Mouse (Mus musculus): ENCODE measurements around the gene Rpl35. TPM values are rescaled to one million over a fixed set of nuclear protein-coding genes. Genes with fewer than 3 reads are reported as not detected.
A peak's percentile ranks its signal among the peaks of the same experiment; 100 is the strongest.
"Not testable (repeated sequence)": the region's sequence is repeated elsewhere in the genome, so short reads cannot be mapped to it uniquely, and the experiment has no call there.

Gene Rpl35
- 194 and 204 TPM in 2 replicates for polyA plus RNA-seq (2012; ENCODE audit: insufficient read depth, insufficient read length, missing spikeins)

DNA sequence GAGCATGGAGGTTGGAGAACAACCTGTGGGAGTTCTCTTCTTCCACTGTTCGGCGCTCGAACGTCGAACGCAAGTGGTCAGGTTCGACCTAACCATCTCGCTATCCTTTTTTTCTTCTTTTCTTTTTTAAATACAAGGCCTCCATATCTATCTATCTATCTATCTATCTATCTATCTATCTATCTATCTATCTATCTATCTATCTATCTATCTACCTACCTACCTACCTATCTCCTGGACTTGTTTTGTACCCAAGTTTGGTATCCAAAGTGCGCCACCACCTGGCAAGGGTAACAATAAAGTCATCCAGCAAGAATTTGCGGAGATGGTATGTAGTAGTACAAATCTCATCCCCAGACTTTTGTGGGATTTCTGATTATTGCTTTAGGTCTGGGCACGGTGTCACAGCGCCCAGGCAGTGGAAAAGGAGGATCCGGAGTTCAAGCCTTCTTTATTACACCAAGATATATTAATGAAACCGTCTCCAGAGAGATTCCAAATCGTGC is at the start of gene Rpl35:
TSS of gene Rpl35 (minus strand) at position 51 of the 506 bp plus-strand sequence.
- TF ChIP-seq POLR2A (IDR thresholded peaks at IDR 0.05; ENCODE audit: borderline replicate concordance, low read depth, low read length) (no peak), CTCF (IDR thresholded peaks at IDR 0.05; ENCODE audit: low read depth, low read length) (no peak)
- Histone ChIP-seq H3K27ac (ENCODE audit: insufficient read depth, low read depth, low read length) (peak within 1 kb of the TSS; percentile 53), H3K4me1 (ENCODE audit: control insufficient read depth, insufficient read depth, low read length) (peaks cover 22% of the 10 kb centered on the region), H3K4me3 (ENCODE audit: insufficient read depth, low read length) (peak within 1 kb of the TSS; percentile 95)

DNA sequence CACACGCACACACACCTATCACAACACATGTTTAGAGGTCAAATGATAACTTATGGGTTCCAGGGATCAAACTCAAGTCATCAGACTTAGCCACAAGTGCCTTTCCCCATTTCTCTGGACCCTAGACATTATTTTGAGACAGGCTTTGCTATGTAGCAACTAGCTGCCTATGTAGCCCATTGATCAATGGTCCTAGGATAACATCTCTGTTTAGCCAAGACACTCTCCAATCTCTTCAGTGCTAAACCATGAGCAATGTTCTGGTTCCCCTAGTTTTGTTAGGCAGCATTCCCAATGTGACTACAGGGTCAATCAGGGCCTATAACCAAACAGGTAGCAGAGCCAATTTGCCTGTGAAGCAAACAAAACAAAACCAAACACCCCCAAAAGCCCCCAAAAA is 43.1 kb upstream of the Rpl35 start:
- Histone ChIP-seq H3K4me3 (ENCODE audit: insufficient read depth, low read length) (no peak overlapping the region), H3K27ac (ENCODE audit: insufficient read depth, low read depth, low read length) (no peak overlapping the region), H3K4me1 (ENCODE audit: control insufficient read depth, insufficient read depth, low read length) (no peaks in the 10 kb centered on the region)
- TF ChIP-seq POLR2A (IDR thresholded peaks at IDR 0.05; ENCODE audit: borderline replicate concordance, low read depth, low read length): no peak
- no peak for TF ChIP-seq CTCF (IDR thresholded peaks at IDR 0.05; ENCODE audit: low read depth, low read length)

DNA sequence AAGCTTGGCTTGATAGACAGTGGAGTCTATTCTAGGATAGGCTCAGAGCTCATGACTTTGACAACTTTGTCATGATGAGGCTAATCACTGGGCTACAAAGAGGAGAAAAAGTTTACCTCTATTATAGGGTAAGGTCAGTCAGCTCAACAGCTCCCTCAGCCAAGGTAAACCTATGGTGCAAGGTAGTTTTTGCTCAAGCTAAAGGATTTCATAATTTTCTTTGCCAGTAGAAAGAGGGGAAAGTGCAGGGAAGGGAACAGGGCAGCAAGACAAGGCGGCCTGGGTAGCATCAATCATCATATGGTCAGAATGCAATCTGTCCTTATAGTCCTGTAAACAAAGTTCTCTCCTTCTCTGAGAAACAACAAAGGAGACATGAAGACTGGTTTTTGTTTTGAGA is 34.8 kb upstream of the Rpl35 start:
- Histone ChIP-seq H3K4me1 (ENCODE audit: control insufficient read depth, insufficient read depth, low read length) (no peaks in the 10 kb centered on the region), H3K27ac (ENCODE audit: insufficient read depth, low read depth, low read length) (no peak overlapping the region), H3K4me3 (ENCODE audit: insufficient read depth, low read length) (no peak overlapping the region)
- TF ChIP-seq CTCF (IDR thresholded peaks at IDR 0.05; ENCODE audit: low read depth, low read length): no peak
- TF ChIP-seq POLR2A (IDR thresholded peaks at IDR 0.05; ENCODE audit: borderline replicate concordance, low read depth, low read length): no peak

DNA sequence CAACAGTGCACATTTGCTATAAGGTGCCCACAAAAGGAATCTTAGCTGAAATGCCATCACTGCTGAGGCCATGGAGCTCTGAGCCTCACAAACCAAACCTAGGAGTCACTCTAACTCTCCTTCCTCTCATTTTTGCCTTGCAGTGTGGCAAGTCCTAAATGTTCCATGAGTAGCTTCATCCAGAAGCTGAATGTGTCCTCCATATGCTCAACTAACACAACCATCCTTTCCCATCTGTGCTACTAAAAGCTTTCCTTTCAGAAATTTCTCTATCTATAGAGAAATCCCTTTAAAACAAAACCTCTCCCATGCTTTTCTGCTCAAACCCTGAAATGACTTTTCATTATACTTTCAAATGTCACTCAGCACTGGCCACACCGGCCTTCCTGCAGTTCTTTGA is 26.2 kb upstream of the Rpl35 start:
- no peak for TF ChIP-seq POLR2A (IDR thresholded peaks at IDR 0.05; ENCODE audit: borderline replicate concordance, low read depth, low read length)
- TF ChIP-seq CTCF (IDR thresholded peaks at IDR 0.05; ENCODE audit: low read depth, low read length): no peak
- Histone ChIP-seq H3K4me1 (ENCODE audit: control insufficient read depth, insufficient read depth, low read length) (no peaks in the 10 kb centered on the region), H3K4me3 (ENCODE audit: insufficient read depth, low read length) (no peak overlapping the region), H3K27ac (ENCODE audit: insufficient read depth, low read depth, low read length) (no peak overlapping the region)

DNA sequence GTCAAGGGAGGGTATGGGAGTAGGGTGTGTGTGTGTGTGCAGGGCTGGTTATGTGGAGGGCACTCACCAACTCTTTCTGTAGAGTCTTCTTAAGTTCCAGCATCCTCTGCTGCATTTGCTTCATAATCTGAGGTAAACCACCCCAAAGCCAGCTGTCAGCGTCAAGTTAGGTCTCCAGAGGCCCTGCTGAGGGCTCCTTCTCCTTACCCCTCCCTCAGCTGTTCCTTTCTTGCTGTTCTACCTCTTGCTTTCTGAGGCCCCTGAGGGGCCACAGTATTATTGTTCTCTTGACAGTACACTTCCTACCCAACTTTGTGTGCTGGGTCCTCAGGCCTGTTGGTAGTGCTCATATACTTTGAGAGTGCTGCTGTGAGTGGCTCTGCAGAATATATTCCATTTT is 14.6 kb upstream of the Rpl35 start:
- Histone ChIP-seq H3K4me1 (ENCODE audit: control insufficient read depth, insufficient read depth, low read length) (0 out of 2 replicates have a peak, but pooled peaks cover 3% of the 10 kb centered on the region), H3K4me3 (ENCODE audit: insufficient read depth, low read length) (no peak overlapping the region), H3K27ac (ENCODE audit: insufficient read depth, low read depth, low read length) (no peak overlapping the region)
- TF ChIP-seq POLR2A (IDR thresholded peaks at IDR 0.05; ENCODE audit: borderline replicate concordance, low read depth, low read length) (no peak), CTCF (IDR thresholded peaks at IDR 0.05; ENCODE audit: low read depth, low read length) (no peak)

DNA sequence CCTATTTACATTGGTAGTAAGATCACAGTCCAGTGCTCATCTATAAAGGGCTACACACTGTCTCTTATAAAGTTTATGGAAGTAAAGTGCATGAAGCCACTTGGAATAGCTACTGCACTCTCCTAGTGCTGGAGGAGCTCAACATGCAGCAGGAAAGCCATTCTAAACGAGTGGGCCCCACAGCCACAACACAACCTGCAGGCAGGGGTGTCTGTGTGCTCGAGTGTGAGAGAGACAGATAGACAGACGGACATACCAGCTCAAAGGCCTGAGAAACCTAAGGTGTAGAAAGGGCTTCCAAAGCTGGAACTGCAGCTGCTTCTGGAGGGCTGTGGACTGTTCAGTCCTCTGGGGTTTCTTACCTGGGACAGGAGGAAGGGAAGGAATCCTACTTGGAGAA is 11.2 kb upstream of the Rpl35 start:
- peaks cover 13% of the 10 kb centered on the region for H3K4me1 ChIP-seq (ENCODE audit: control insufficient read depth, insufficient read depth, low read length)
- H3K27ac ChIP-seq (ENCODE audit: insufficient read depth, low read depth, low read length): no peak overlapping the region
- no peak overlapping the region for H3K4me3 ChIP-seq (ENCODE audit: insufficient read depth, low read length)
- TF ChIP-seq POLR2A (IDR thresholded peaks at IDR 0.05; ENCODE audit: borderline replicate concordance, low read depth, low read length): no peak
- no peak for TF ChIP-seq CTCF (IDR thresholded peaks at IDR 0.05; ENCODE audit: low read depth, low read length)

DNA sequence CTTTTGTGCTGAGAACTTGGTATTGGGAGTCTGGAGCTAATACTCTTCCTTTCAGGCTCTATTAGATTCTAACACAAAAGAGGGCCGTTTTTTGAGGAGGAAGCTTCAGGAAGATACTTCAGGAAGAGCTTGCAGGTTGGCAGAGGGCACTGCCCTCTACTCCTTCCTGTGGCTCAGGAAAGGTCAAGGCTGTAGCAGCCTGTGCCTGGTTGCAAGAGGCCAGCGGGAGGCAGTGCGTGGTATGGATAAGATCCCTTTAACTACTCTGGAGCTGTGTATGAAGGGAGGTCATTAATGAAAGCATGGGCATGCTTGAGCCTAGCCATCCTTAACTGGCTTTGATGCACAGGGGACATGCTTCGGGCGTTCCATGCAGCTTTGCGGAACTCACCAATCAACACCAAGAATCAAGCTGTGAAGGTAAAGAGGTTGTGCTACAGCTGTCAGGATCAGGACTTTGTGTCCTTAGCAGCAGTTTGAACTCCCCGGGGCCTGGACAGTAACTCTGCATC is 7.4 kb upstream of the Rpl35 start:
- Histone ChIP-seq H3K4me1 (ENCODE audit: control insufficient read depth, insufficient read depth, low read length) (peaks cover 35% of the 10 kb centered on the region), H3K4me3 (ENCODE audit: insufficient read depth, low read length) (no peak overlapping the region), H3K27ac (ENCODE audit: insufficient read depth, low read depth, low read length) (no peak overlapping the region)
- TF ChIP-seq POLR2A (IDR thresholded peaks at IDR 0.05; ENCODE audit: borderline replicate concordance, low read depth, low read length): no peak

DNA sequence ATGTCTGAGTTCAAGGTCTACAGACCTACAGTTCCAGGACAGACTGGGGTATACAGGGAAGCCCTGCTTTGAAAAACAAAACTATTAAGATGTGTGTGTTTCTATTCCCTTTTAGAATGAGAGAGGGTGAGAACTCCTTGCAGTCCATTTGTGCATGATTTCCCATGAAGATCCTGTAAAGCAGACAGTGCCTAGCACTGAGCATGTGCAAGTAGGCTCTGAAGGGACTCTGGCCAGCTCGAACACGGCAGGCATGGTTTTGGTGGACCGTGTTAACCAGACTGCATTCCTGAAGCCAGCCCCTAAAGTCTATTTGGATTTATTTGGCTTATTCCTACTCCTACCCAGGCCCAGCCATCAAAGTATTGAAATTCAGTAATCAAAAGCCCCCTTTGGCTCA is 6.5 kb upstream of the Rpl35 start:
- TF ChIP-seq CTCF (IDR thresholded peaks at IDR 0.05; ENCODE audit: low read depth, low read length): no peak
- TF ChIP-seq POLR2A (IDR thresholded peaks at IDR 0.05; ENCODE audit: borderline replicate concordance, low read depth, low read length): no peak
- Histone ChIP-seq H3K27ac (ENCODE audit: insufficient read depth, low read depth, low read length) (peak overlapping the region; percentile 31), H3K4me3 (ENCODE audit: insufficient read depth, low read length) (no peak overlapping the region), H3K4me1 (ENCODE audit: control insufficient read depth, insufficient read depth, low read length) (peaks cover 35% of the 10 kb centered on the region)

DNA sequence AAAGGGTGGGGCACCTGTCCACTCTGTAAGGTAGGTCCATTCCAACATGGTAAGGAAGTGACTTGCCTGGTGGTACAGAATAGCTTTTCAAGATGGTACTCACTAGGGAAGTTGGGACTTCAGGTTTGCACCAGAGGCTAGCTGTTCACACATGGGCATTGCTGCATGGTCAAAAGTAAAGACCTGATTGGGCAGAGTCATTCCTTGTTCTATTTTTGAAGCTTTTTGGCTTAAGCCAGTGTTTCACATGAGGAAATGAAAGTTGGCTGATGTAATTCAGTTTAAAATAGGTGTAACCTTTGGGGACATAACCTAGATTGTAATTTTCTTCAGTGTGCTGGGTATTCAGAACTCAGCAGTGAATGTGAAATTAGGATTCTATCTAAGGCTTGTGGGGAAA is 5.8 kb upstream of the Rpl35 start:
- Histone ChIP-seq H3K4me3 (ENCODE audit: insufficient read depth, low read length) (no peak overlapping the region), H3K4me1 (ENCODE audit: control insufficient read depth, insufficient read depth, low read length) (peaks cover 36% of the 10 kb centered on the region), H3K27ac (ENCODE audit: insufficient read depth, low read depth, low read length) (peak overlapping the region; percentile 53)
- TF ChIP-seq CTCF (IDR thresholded peaks at IDR 0.05; ENCODE audit: low read depth, low read length): no peak
- no peak for TF ChIP-seq POLR2A (IDR thresholded peaks at IDR 0.05; ENCODE audit: borderline replicate concordance, low read depth, low read length)

DNA sequence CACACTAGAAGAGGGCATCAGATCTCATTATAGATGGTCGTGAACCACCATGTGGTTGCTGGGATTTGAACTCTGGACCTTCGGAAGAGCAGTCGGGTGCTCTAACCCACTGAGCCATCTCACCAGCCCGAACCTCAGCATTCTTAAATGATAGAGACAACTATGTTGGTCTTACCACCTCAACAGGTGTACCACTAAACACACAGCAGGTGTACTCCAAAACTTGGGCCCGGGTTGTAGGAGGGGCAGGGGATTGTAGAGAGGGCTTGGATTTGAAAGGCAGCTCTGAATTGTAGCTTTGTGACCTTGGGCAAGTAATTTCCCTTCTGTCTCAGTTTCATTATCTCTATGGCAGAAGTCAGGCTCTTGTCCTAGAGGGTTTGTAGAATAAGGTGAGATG is 4.7 kb upstream of the Rpl35 start:
- H3K27ac ChIP-seq (ENCODE audit: insufficient read depth, low read depth, low read length); H3K4me3 ChIP-seq (ENCODE audit: insufficient read depth, low read length): not testable (repeated sequence)
- H3K4me1 ChIP-seq (ENCODE audit: control insufficient read depth, insufficient read depth, low read length): peaks cover 39% of the 10 kb centered on the region

DNA sequence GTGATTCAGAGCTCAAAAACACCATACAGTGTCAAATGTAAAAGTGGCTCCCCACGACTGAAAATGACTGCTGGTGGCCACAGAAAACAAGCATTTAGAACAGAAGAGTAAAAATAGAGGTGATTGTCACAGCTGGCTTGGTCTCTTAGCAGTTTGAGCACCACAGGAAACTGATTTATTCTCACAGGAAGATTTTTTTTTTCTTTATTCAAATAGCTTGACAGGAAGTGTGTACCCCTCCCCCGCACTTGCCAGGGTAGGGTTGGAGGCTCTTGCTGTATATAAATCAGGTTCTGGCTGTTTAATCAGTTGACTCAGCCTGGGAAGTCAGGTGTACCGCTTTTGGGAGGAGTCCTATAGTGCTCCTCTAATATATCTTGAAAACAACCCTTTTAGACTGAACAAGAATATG is 3.5 kb upstream of the Rpl35 start:
- peaks cover 39% of the 10 kb centered on the region for H3K4me1 ChIP-seq (ENCODE audit: control insufficient read depth, insufficient read depth, low read length)
- H3K4me3 ChIP-seq (ENCODE audit: insufficient read depth, low read length): peak overlapping the region; percentile 86
- peak overlapping the region; percentile 24 for H3K27ac ChIP-seq (ENCODE audit: insufficient read depth, low read depth, low read length)
- no peak for TF ChIP-seq CTCF (IDR thresholded peaks at IDR 0.05; ENCODE audit: low read depth, low read length)
- TF ChIP-seq POLR2A (IDR thresholded peaks at IDR 0.05; ENCODE audit: borderline replicate concordance, low read depth, low read length): no peak

All from bone marrow macrophage, adult 2 months (primary cell).